8 mouse cellular contexts compared by ENCODE assay signal in genomic region chr2:75584975-75585374, GRCm38 (mm10).
DNase-seq lines count a peak whose midpoint lies in the region; ATAC-seq and TF ChIP-seq lines count a peak whose summit lies in the region.

No protein-coding gene starts in this region.

- H3K27me3 ChIP-seq in embryonic facial prominence, embryonic 11.5 days (ENCODE audit: control insufficient read depth, insufficient read depth, low read length) = peaks cover 5% of the 10 kb centered on the region
- no peaks in the 10 kb centered on the region for H3K27me3 ChIP-seq in heart, adult 2 months (ENCODE audit: control insufficient read depth, insufficient read depth, low read length)
- no peaks in the 10 kb centered on the region; the same call in 1 of the 2 replicates for H3K27me3 ChIP-seq in liver, embryonic 11.5 days (replicated peaks; ENCODE audit: control insufficient read depth, insufficient read depth, low read length)

- no peaks in the 10 kb centered on the region for H3K36me3 ChIP-seq in embryonic facial prominence, embryonic 11.5 days (replicated peaks; ENCODE audit: control insufficient read depth, insufficient read depth, low read depth, low read length)
- H3K36me3 ChIP-seq in heart, adult 2 months (ENCODE audit: control insufficient read depth, insufficient read depth, low read length) = no peaks in the 10 kb centered on the region
- no peaks in the 10 kb centered on the region for H3K36me3 ChIP-seq in liver, embryonic 11.5 days (ENCODE audit: control insufficient read depth, insufficient read depth, low read length)

- no peaks in the 10 kb centered on the region for H3K79me2 ChIP-seq in heart, adult 2 months (replicated peaks; ENCODE audit: control insufficient read depth, insufficient read depth, low read length)

- peak overlapping the region; percentile 58 for H3K4me2 ChIP-seq in embryonic facial prominence, embryonic 11.5 days (ENCODE audit: low read depth, low read length)
- peak overlapping the region; percentile 71 for H3K4me2 ChIP-seq in liver, embryonic 11.5 days

- H3K27ac ChIP-seq in embryonic facial prominence, embryonic 11.5 days (replicated peaks; ENCODE audit: low read depth, low read length) = no peak overlapping the region
- peak overlapping the region; percentile 54 for H3K27ac ChIP-seq in heart, adult 2 months
- H3K27ac ChIP-seq in liver, embryonic 11.5 days (ENCODE audit: low read depth, low read length) = no peak overlapping the region

- TF ChIP-seq CTCF in heart, adult 2 months (IDR thresholded peaks at IDR 0.05) = no peak

- H3K4me1 ChIP-seq in embryonic facial prominence, embryonic 11.5 days (ENCODE audit: control insufficient read depth, insufficient read depth, low read length) = no peaks in the 10 kb centered on the region
- H3K4me1 ChIP-seq in heart, adult 2 months (ENCODE audit: control insufficient read depth, insufficient read depth, low read length) = peaks cover 1% of the 10 kb centered on the region
- H3K4me1 ChIP-seq in liver, embryonic 11.5 days (replicated peaks; ENCODE audit: control insufficient read depth, insufficient read depth, low read length) = no peaks in the 10 kb centered on the region

- ATAC-seq in embryonic facial prominence, embryonic 11.5 days (replicated peaks; ENCODE audit: insufficient number of reproducible peaks, low FRiP score, low TSS enrichment, low read depth) = no peak; the same call in 1 of the 2 replicates
- peak; percentile 60; the same call in 1 of the 2 replicates for ATAC-seq in liver, embryonic 11.5 days (replicated peaks; ENCODE audit: low FRiP score)

- H3K4me3 ChIP-seq in embryonic facial prominence, embryonic 11.5 days (ENCODE audit: low read depth, low read length) = peak overlapping the region; percentile 21; the same call in 1 of the 2 replicates
- H3K4me3 ChIP-seq in heart, adult 2 months = peak overlapping the region; percentile 34
- H3K4me3 ChIP-seq in liver, embryonic 11.5 days (ENCODE audit: low read depth, low read length) = peak overlapping the region; percentile 31

- WGBS in embryonic facial prominence, embryonic 11.5 days = under 1% methylated on average over 16 of the region's 16 CpGs
- WGBS in heart, adult 2 months = 1% methylated on average over 16 of the region's 16 CpGs
- WGBS in liver, embryonic 11.5 days = 1% methylated on average over 16 of the region's 16 CpGs

- H3K9me3 ChIP-seq in embryonic facial prominence, embryonic 11.5 days (replicated peaks; ENCODE audit: control insufficient read depth, low read length) = no peaks in the 10 kb centered on the region
- H3K9me3 ChIP-seq in liver, embryonic 11.5 days (ENCODE audit: control insufficient read depth, low read length) = no peaks in the 10 kb centered on the region

- TF ChIP-seq POLR2A in heart, adult 2 months (IDR thresholded peaks at IDR 0.05; ENCODE audit: insufficient read depth, low read depth, low read length) = peak; percentile 43

- peak overlapping the region; percentile 55 for H3K9ac ChIP-seq in embryonic facial prominence, embryonic 11.5 days (replicated peaks; ENCODE audit: low read length)
- no peak overlapping the region; the same call in 1 of the 2 replicates for H3K9ac ChIP-seq in heart, adult 2 months (ENCODE audit: low read depth, low read length)
- no peak overlapping the region for H3K9ac ChIP-seq in liver, embryonic 11.5 days (ENCODE audit: low read depth, low read length)

- intact Hi-C loops in heart, adult 2 months (cut with DNase I) = loop anchor here (5.0 to 10.0 kb wide), 5 partner anchors 230 to 623 kb away; no protein-coding TSS in a partner anchor

- TF ChIP-seq EP300 in heart, adult 2 months (IDR thresholded peaks at IDR 0.05; ENCODE audit: insufficient read depth, low read depth, low read length) = no peak

- DNase-seq in cerebellum, postnatal 14 days = peak; percentile 33 to 35
- no peak for DNase-seq in cerebellum, adult 9-11 months
- peak; percentile 81 for DNase-seq in embryonic facial prominence, embryonic 11.5 days (ENCODE audit: low spot score)
- DNase-seq in heart, adult 2 months = peak; percentile 78 to 88
- peak; percentile 81 for DNase-seq in kidney, adult 18-20 months
- DNase-seq in liver, embryonic 11.5 days (ENCODE audit: low spot score) = peak; percentile 62
- DNase-seq in monocyte, adult 2 months (ENCODE audit: low read depth in 1 of 2, low spot score in 2 of 2) = peak; percentile 77 to 83
- DNase-seq in spleen, postnatal 14 days (ENCODE audit: low spot score in 2 of 2) = peak; percentile 28 to 30
